Mouse (Mus musculus) liver, embryonic 15.5 days (tissue): ENCODE results near the gene Abcd3. TPM values are rescaled to one million over a fixed set of nuclear protein-coding genes. Genes with fewer than 3 reads are reported as not detected.

Experiments used
- ATAC-seq: fragments of 200-750 bp; cut with Nextera tagmentation; 2 replicates; pipeline ENCODE4 v1.8.0; 2017; ENCODE audit warnings: moderate number of reproducible peaks, mild to moderate bottlenecking, moderate library complexity; ENCODE audit not compliant: insufficient read depth
- H3K27ac ChIP-seq: fragments of 300-500 bp; sonication (generic); replicated peaks from 2 replicates; pipeline ENCODE4 v1.5.1; 2015; ENCODE audit warnings: mild to moderate bottlenecking, inconsistent platforms
- H3K27me3 ChIP-seq: fragments of 300-500 bp; sonication (generic); 2 replicates; pipeline ENCODE4 v1.6.1; 2015; ENCODE audit warnings: mild to moderate bottlenecking, inconsistent platforms
- H3K36me3 ChIP-seq: fragments of 300-500 bp; sonication (generic); replicated peaks from 2 replicates; pipeline ENCODE4 v1.6.1; 2015; ENCODE audit warnings: moderate library complexity, mild to moderate bottlenecking, inconsistent platforms
- H3K4me1 ChIP-seq: fragments of 300-500 bp; sonication (generic); replicated peaks from 2 replicates; pipeline ENCODE4 v1.6.1; 2015; ENCODE audit warnings: inconsistent platforms
- H3K4me2 ChIP-seq: fragments of 300-500 bp; sonication (generic); 2 replicates; pipeline ENCODE4 v1.6.1; 2015; ENCODE audit warnings: moderate library complexity, mild to moderate bottlenecking, inconsistent platforms
- H3K4me3 ChIP-seq: fragments of 300-500 bp; sonication (generic); replicated peaks from 2 replicates; pipeline ENCODE4 v1.5.1; 2015; ENCODE audit warnings: mild to moderate bottlenecking, inconsistent platforms
- H3K9ac ChIP-seq: fragments of 300-500 bp; sonication (generic); 2 replicates; pipeline ENCODE4 v1.6.1; 2015; ENCODE audit warnings: moderate library complexity, mild to moderate bottlenecking, inconsistent platforms
- H3K9me3 ChIP-seq: fragments of 300-500 bp; sonication (generic); replicated peaks from 2 replicates; pipeline ENCODE4 v1.6.1; 2016; ENCODE audit warnings: inconsistent platforms
- WGBS: fragments of 180-500 bp; shearing (Covaris S2); methylation state at CpG from one replicate; pipeline ENCODE4 v1.1.7; 2015; ENCODE audit warnings: mixed read lengths; ENCODE audit not compliant: insufficient replicate concordance; 5-methylcytosine and 5-hydroxymethylcytosine counted together
- polyA plus RNA-seq: library from polyadenylated mRNA; unstranded; fragments of >200 nt; fragmentation: Nextera tagmentation; extraction: Ambion mirVana; gene quantifications from 2 replicates; pipeline ENCODE4 v1.2.1, GENCODE M21; 2015

The Abcd3 gene
- polyA plus RNA-seq, 1 experiment from 2014 or later, result 24.9 TPM

- H3K4me3 ChIP-seq, result no peak overlapping the region
- WGBS, result 39% methylated on average over 7 of the region's 7 CpGs
- no peak overlapping the region for H3K4me2 ChIP-seq
- ATAC-seq, result no peak
- H3K27me3 ChIP-seq, result no peaks in the 10 kb centered on the region
- H3K9me3 ChIP-seq, result no peaks in the 10 kb centered on the region
- H3K9ac ChIP-seq, result no peak overlapping the region
- H3K27ac ChIP-seq, result no peak overlapping the region
- no peaks in the 10 kb centered on the region; the same call in 1 of the 2 replicates for H3K4me1 ChIP-seq
- no peaks in the 10 kb centered on the region for H3K36me3 ChIP-seq
Observed at GRCm38 (mm10) chr3:121842306-121842860, 27.3 kb upstream of the Abcd3 start.

- ATAC-seq, result no peak
- Histone ChIP-seq H3K27me3 (no peaks in the 10 kb centered on the region), H3K9me3 (no peaks in the 10 kb centered on the region), H3K4me1 (no peaks in the 10 kb centered on the region; the same call in 1 of the 2 replicates), H3K4me2 (no peak overlapping the region), H3K36me3 (no peaks in the 10 kb centered on the region), H3K9ac (no peak overlapping the region), H3K27ac (no peak overlapping the region), H3K4me3 (no peak overlapping the region)
- 46% methylated on average over 9 of the region's 9 CpGs for WGBS
Observed at GRCm38 (mm10) chr3:121841412-121842014, 26.4 kb upstream of the Abcd3 start.

- 72% methylated on average over 8 of the region's 8 CpGs for WGBS
- H3K4me2 ChIP-seq, result no peak overlapping the region
- H3K4me3 ChIP-seq, result no peak overlapping the region
- no peaks in the 10 kb centered on the region for H3K36me3 ChIP-seq
- no peaks in the 10 kb centered on the region for H3K27me3 ChIP-seq
- H3K27ac ChIP-seq, result no peak overlapping the region
- H3K4me1 ChIP-seq, result no peaks in the 10 kb centered on the region; the same call in 1 of the 2 replicates
- H3K9me3 ChIP-seq, result no peaks in the 10 kb centered on the region
- no peak overlapping the region for H3K9ac ChIP-seq
- ATAC-seq, result no peak
Observed at GRCm38 (mm10) chr3:121840351-121840750, 25.2 kb upstream of the Abcd3 start.

DNA sequence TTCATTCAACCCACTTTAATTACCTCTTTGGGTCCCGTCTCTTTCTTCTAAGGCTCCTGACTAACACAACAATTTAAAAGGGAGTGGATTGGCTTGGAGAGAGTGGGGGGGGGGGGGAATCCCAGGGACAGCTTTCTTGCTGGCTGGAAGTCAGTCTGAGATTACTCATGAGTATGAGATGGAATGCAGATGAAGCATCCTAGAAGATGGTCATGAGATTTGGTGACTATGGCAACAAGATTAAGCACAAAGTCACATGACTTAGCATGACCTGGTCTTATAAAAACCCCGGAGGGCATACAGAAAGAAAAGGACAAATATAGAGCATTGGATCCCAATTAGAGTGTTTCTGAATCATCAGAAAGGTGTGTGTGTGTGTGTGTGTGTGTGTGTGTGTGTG, 19.6 kb upstream of the Abcd3 start:
- H3K36me3 ChIP-seq, result no peaks in the 10 kb centered on the region

GRCm38 (mm10) chr3:121834250-121834649, 19.1 kb upstream of the Abcd3 start:
- no peak for ATAC-seq
- Histone ChIP-seq H3K4me1 (no peaks in the 10 kb centered on the region), H3K4me2 (no peak overlapping the region), H3K27me3 (no peaks in the 10 kb centered on the region), H3K9ac (no peak overlapping the region), H3K27ac (no peak overlapping the region), H3K9me3 (no peaks in the 10 kb centered on the region), H3K36me3 (no peaks in the 10 kb centered on the region), H3K4me3 (no peak overlapping the region)
- WGBS, result 58% methylated on average over 4 of the region's 4 CpGs

More for the DNA sequence above, 19.6 kb upstream of the Abcd3 start:
- no peaks in the 10 kb centered on the region for H3K9me3 ChIP-seq
- no peak for ATAC-seq
- no peaks in the 10 kb centered on the region for H3K27me3 ChIP-seq
- H3K4me2 ChIP-seq, result no peak overlapping the region
- H3K27ac ChIP-seq, result no peak overlapping the region
- H3K9ac ChIP-seq, result no peak overlapping the region
- WGBS, result 69% methylated on average over 2 of the region's 2 CpGs
- H3K4me1 ChIP-seq, result no peaks in the 10 kb centered on the region
- H3K4me3 ChIP-seq, result no peak overlapping the region

DNA sequence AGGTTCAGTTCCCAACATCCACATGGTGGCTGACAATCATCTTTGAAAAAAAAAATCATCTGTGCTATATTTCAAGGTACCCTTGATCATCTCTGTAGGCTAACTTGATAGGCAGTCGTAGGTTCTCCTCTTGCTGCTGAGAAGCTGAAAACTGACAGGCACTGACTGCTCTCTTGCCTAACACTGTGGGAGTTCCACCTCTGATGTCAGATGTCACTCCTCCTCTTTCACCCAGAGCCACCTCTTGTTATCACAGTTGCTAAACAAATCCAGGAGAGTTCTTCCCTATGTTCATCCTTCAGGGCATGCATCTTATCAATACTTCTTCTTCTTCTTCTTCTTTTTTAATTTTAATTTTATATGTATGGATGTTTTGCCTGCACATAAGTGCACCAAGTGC, 10.0 kb upstream of the Abcd3 start:
- Histone ChIP-seq H3K36me3 (no peaks in the 10 kb centered on the region), H3K4me3 (no peak overlapping the region), H3K4me2 (no peak overlapping the region), H3K9me3 (no peaks in the 10 kb centered on the region), H3K9ac (no peak overlapping the region), H3K27me3 (no peaks in the 10 kb centered on the region), H3K27ac (no peak overlapping the region), H3K4me1 (peaks cover 9% of the 10 kb centered on the region)
- 40% methylated on average over 1 of the region's 1 CpGs for WGBS
- ATAC-seq, result no peak; the same call in 1 of the 2 replicates

DNA sequence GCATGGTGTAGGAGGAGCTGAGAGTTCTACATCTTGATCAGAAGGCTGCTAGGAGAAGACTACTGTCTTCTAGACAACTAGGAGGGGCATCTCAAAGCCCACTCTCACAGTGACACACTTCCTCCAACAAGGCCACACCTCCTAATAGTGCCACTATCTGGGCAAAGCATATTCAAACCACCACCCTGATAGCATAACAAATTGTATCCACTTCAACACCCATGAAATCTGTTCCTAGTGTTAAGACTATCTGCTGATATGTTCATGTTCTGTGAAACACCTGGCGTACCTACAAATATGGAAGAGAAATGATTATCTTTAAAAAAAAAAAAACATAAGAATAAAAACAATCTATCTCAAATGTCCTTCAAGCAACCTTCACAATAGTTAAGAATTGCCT, 9.2 kb upstream of the Abcd3 start:
- H3K36me3 ChIP-seq, result no peaks in the 10 kb centered on the region
- H3K9me3 ChIP-seq, result no peaks in the 10 kb centered on the region
- no peak overlapping the region for H3K4me2 ChIP-seq
- ATAC-seq, result no peak
- WGBS, result 19% methylated on average over 1 of the region's 1 CpGs
- H3K4me3 ChIP-seq, result no peak overlapping the region
- no peak overlapping the region for H3K27ac ChIP-seq
- no peaks in the 10 kb centered on the region for H3K27me3 ChIP-seq
- no peak overlapping the region for H3K9ac ChIP-seq
- peaks cover 15% of the 10 kb centered on the region for H3K4me1 ChIP-seq

GRCm38 (mm10) chr3:121822643-121823042, 7.5 kb upstream of the Abcd3 start:
- H3K27ac ChIP-seq, result no peak overlapping the region
- no peak overlapping the region for H3K4me2 ChIP-seq
- H3K27me3 ChIP-seq, result no peaks in the 10 kb centered on the region
- H3K4me1 ChIP-seq, result peaks cover 19% of the 10 kb centered on the region
- H3K4me3 ChIP-seq, result no peak overlapping the region
- H3K9ac ChIP-seq, result no peak overlapping the region
- H3K9me3 ChIP-seq, result no peaks in the 10 kb centered on the region
- 74% methylated on average over 5 of the region's 5 CpGs for WGBS
- ATAC-seq, result no peak
- no peaks in the 10 kb centered on the region for H3K36me3 ChIP-seq

GRCm38 (mm10) chr3:121821559-121822143, 6.5 kb upstream of the Abcd3 start:
- peaks cover 19% of the 10 kb centered on the region for H3K4me1 ChIP-seq
- no peak overlapping the region for H3K27ac ChIP-seq
- peak; percentile 41 for ATAC-seq
- H3K36me3 ChIP-seq, result no peaks in the 10 kb centered on the region
- no peak overlapping the region for H3K9ac ChIP-seq
- WGBS, result 63% methylated on average over 8 of the region's 8 CpGs
- H3K4me2 ChIP-seq, result no peak overlapping the region
- no peak overlapping the region for H3K4me3 ChIP-seq
- H3K27me3 ChIP-seq, result no peaks in the 10 kb centered on the region
- H3K9me3 ChIP-seq, result no peaks in the 10 kb centered on the region

DNA sequence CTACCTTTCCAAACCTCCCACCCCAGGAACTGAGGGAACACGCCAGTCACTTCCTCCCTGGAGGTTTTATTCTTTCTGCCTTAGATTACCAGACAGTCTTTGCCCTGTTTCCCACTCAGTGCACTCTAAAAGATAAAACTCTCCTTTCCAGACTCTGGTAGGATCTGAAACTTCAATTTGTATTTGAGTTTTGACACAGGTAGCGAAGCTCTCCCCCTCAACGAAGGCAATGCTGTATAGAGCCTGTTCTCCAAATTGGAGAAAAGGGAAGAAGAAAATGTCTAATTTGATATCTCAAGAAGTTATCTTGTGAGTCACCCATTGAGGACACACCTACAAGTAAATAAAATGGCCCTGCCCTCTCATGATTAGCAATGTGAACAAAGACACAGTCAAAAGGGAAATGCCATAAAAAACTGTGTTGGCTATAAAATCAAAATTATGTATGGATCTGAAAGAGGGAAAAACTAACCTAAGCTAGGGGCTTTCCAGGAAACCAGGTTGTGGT, 4.6 kb upstream of the Abcd3 start:
- Histone ChIP-seq H3K9ac (no peak overlapping the region), H3K4me3 (no peak overlapping the region), H3K36me3 (no peaks in the 10 kb centered on the region), H3K27ac (no peak overlapping the region), H3K4me2 (no peak overlapping the region), H3K27me3 (no peaks in the 10 kb centered on the region), H3K4me1 (peaks cover 25% of the 10 kb centered on the region), H3K9me3 (no peaks in the 10 kb centered on the region)
- ATAC-seq, result no peak
- 42% methylated on average over 3 of the region's 3 CpGs for WGBS

DNA sequence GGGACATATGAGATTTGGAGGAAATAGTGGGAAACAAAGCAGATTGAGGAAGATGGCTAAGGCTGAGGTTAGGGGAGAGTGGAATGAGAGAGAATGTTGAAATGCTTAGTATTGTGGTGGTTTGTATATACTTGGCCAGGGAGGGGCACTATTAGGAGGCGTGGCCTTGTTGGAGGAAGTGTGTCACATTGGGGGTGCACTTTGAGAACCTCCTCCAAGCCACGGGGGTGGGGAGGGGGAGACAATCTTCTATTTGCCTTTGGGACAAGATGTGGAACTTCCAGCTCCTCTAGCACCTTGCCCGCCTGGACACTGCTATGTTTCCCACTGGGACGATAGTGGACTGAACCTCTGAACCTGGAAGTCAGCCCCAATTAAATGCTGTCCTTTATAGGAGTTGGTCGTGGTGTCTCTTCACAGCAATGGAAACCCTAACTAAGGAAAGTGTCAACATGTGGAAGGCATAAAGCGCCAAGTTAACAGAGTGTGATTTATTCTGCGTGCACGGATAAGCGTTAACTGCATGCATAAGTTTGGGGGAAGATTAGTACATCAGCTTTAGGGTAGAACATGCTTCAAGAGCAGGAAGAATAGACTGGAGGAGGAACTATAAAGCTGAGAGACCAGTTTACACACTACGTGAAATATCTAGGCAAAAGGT, 3.8 kb upstream of the Abcd3 start:
- H3K27ac ChIP-seq, result no peak overlapping the region

More for the DNA sequence above, 3.8 kb upstream of the Abcd3 start:
- Histone ChIP-seq H3K4me1 (peaks cover 21% of the 10 kb centered on the region), H3K9ac (no peak overlapping the region), H3K9me3 (no peaks in the 10 kb centered on the region), H3K4me3 (no peak overlapping the region), H3K4me2 (no peak overlapping the region), H3K27me3 (no peaks in the 10 kb centered on the region), H3K36me3 (no peaks in the 10 kb centered on the region)
- WGBS, result 61% methylated on average over 10 of the region's 10 CpGs
- no peak for ATAC-seq
